Mouse (Mus musculus): ENCODE measurements around the gene Tmem115.

Gene Tmem115

DNA sequence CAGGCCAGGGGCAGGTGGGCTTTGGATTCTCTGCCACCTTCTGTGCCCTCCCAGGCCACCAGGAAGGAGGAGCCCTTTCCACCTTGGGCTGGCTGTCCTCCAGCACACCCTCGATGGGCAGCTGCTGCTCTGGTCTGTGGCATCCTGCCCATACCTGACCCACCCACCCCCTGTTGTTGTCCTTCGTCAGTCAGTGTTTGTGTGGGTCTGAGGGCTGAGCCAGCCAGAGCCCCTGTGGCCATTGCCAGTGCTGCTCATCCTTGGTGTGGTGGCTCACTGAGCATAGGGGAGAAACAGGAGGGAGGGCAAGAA, 11.4 kb upstream of the Tmem115 start:
- no peak for DNase-seq

DNA sequence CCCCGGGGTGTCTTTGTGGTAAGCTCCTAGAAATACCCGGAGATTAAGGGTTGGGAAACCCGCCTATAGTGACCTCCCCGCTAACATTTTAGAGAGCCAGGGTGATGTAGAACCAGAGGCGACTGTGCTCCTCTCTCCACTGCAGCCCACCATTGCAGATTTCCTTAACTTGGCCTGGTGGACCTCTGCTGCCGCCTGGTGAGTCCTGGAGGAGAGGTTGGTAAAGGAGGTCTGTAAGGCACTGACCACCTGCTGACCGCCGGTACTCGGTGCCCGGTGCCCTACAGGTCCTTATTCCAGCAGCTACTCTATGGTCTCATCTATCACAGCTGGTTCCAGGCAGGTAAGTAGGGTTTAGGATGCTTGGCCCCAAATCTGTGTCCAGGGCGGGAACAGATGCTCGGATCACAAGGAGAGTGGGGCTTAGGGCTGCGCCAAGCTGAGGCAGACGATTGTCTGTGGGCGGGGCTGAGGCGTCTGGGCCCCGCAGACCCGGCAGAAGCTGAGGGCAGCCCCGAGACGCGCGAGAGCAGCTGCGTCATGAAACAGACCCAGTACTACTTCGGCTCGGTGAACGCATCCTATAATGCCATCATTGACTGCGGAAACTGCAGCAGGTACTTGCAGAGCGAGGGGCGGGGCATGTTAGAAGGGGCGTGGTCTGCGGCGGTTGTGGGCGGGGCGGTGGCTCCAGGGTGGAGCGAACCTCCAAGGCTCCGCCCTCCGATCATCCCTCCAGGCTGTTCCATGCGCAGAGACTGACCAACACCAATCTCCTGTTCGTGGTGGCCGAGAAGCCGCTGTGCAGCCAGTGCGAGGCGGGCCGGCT, 7.3 kb upstream of the Tmem115 start:
- peak; percentile 77 for DNase-seq

DNA sequence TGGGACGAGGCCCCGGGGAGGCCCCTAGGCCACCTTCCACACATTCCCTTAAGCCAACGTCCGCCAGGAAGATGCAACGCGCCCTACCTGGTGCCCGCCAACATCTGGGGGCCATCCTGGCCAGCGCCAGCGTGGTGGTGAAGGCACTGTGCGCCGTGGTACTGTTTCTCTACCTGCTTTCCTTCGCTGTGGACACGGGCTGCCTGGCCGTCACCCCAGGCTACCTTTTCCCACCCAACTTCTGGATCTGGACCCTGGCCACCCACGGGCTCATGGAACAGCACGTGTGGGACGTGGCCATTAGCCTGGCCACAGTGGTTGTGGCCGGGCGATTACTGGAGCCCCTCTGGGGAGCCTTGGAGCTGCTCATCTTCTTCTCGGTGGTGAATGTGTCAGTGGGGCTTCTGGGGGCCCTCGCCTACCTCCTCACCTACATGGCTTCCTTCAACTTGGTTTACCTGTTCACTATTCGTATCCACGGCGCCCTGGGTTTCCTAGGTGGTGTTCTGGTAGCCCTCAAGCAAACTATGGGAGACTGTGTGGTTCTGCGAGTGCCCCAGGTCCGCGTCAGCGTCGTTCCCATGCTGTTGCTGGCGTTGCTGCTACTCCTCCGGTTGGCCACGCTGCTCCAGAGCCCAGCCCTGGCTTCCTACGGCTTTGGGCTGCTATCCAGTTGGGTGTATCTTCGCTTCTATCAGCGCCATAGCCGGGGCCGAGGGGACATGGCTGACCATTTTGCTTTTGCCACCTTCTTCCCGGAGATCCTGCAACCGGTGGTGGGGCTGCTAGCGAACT, 860 bp downstream of the Tmem115 start:
- DNase-seq, result peak; percentile 22

DNA sequence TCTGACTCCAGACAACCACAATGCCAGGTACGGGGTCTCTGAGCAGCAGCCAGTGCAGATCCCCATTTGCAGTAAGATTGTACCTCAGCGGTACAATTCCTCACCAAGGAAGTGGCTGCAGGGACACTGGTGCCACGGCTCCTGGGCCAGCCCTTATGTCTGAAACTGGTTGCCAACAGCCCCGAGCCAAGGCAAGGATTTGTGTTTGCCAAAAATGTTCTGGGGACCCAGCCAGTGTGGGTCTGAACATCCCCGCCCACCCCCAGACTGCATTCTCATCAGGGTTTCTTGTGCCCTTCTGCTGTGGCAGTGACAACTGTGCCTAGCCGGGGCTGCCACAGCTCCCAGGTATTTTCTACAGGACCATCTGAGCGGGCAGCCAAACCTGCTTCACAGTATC, 4.5 kb downstream of the Tmem115 start:
- DNase-seq, result no peak

DNA sequence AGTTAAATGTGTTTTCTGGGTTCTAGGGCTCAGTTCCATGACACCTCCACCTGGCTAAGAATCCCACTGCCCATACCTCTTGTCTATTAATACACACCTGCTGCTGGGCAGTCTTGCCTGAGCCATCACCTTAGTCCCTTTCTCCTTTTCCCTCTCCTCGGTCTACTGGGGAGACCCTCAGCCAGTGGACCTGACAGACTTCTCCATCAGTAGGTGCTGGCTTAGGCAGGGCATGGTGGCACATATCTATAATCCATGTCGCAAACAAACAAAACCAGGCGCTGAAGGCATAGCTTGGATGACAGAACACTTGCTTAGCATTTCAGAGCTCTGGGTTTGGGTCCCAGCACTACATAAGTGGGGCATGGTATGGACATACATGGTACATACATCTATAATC, 5.0 kb downstream of the Tmem115 start:
- DNase-seq, result no peak

DNA sequence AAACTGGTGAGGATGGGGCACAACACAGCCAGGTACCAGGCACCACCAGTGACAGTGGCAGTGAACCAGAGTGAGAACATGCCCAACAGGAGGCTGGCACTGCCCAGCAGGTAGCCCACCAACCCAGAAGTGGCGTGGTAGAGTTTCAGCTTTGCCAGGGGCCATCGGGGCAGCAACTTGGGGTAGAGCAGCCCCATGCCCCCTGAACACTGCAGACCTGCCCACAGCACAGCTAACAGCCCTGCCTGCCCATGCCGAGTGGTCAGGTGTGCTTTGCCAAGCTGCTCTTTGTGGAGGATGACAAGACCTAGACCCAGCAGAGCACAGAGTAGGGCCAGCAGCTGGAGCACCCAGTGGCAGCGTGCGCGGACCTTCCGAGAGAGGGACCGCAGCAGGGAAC, 6.2 kb downstream of the Tmem115 start:
- DNase-seq, result no peak

DNA sequence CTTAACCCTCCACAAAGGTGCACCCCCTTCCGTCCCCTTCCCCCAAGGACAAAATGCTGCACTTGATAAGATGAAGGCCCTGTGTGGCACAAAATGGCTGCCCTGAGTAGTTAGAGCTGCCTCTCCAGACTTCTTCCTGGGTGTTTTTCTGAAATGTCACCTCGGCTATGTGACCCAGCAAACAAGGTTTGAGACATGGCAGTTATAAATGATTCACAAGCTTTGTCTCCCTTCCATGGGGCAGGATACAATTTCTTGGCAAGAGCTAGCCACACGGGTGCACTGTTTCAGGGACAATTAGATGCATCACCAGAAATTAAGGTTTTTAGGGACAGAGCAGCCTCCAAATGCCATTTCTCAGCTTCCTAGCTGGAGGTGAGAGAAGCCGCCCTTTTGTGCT, 6.7 kb downstream of the Tmem115 start:
- no peak for DNase-seq

DNA sequence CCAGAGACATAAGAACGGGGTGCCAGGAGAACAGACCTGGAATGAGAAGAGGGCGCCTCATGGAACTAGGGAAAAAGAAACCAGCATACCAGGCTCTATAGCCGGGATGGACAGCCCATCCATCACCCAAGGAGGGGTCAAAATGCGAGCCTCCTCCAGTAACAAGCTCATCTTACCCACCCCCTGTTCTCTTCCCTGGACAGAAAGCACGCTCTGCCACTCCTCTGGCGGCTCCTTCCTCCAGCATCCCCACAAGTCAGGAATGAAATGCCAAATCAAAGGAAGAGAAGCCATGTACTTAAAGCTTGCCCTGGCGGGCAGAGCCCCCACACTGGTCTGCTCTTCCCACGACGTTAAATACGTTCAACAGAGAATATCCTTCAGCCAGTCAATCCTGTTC, 7.3 kb downstream of the Tmem115 start:
- no peak for DNase-seq

DNA sequence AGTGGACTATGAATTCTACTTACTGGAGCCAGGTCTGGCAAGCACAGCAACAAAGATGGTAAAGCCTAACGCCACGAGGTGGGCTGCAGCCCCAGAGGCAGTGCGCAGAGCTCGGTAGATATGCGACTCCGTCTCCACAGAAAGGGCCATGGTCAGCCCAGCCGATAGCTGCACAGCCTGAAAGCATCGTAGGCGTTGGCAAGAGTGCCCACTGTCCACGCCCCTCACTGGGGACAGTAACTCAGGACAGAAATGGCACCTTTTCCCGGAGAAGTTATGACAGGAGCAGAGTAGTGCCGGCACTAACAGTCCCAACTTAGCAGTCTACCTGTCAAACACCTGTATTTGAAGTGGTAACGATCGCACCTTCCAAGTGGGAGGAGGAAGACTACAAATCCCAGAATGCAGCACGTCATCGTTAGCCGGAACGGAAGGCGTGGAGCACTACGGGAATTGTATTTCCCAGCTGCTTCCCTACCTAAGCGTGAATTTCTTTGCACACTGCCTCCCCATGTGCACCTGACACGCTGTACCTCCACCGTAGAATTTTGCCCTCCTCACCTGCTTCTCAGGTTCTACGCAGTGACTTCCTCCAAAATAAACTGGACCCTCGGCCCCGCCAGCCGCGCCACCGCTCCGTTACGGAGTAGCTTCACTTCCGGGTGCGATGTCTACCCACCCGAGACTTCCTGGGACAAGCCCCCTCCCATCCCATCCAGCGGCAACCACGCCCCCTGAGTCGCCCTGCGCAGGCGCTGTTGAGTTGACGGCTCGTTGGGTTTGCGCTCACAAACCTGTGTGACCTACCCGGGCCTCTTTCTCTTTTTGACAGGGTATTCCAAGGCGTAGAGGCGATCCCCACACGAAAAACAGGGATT, 8.0 kb downstream of the Tmem115 start, which contains the start of the genes Cyb561d2 and Nprl2:
TSS of gene Cyb561d2 (minus strand) at position 720 of the 878 bp plus-strand sequence.
TSS of gene Nprl2 (plus strand) at position 753 of the 878 bp plus-strand sequence.
- peak; percentile 95 for DNase-seq

DNA sequence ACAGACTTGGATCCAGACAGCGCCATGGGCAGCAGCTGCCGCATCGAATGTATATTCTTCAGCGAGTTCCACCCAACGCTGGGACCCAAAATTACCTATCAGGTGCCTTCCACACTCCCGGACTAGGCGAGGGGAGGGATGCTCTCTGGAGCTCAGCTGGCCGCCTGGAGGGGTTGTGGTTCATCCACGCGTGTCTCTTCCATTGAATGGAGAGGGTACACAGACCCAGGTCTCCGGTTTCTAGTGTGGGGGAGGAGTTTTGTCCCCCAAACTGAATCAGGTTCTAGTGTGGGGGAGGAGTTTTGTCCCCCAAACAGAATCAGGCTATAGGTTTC, 8.6 kb downstream of the Tmem115 start:
- no peak for DNase-seq

DNA sequence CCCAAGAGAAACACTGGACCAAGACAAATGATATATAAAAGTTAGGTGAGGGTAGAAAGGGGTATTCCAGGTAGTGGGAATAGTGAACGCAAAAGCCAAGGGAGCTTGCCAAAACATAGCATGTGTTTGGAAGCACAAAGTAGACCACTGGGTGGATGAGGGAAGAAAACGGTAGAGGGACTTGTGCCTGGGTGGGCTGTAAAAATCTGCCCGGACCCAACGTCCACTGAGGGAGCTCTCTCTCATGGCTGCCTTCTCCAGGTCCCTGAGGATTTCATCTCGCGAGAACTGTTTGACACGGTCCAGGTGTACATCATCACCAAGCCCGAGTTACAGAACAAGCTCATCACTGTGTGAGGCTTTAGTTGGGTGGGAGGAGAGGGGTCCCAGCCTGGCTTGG, 9.0 kb downstream of the Tmem115 start:
- no peak for DNase-seq

DNA sequence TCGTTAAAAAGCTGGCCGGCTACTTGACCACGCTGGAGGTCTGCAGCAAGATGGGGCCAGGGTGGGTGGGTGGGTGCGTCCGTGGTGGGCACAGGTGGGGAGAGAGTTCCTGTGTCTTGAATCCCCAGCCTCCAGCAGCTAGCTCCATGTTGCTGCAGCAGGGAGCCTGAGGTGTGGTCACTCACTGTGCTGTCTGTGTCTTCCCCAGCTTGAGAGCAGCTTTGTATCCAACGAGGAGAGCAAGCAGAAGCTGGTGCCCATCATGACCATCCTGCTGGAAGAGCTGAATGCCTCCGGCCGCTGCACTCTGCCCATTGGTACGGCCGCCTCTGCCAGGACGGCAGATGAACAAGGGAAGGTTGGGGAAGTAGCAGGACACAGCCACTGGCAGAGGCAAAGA, 9.6 kb downstream of the Tmem115 start:
- DNase-seq, result no peak

DNA sequence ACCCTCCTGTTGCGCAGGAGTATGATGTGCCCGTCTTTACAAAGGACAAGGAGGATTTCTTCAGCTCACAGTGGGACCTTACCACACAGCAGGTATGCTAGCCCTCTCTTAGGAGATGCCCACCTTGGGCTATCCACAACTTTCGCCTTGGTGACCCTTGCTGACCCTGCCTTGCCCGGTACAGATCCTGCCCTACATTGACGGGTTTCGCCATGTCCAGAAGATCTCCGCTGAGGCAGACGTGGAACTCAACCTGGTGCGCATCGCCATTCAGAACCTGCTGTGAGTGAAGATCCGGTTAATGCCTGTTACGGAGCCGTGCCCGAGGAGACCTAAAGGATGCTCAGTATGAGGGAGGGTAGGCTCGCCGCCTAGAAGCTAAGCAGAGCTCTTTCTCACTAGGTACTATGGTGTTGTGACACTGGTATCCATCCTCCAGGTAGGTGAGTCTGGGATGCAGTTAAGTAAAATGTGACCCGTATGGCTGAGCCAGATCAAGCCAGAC, 10.5 kb downstream of the Tmem115 start:
- DNase-seq, result no peak

DNA sequence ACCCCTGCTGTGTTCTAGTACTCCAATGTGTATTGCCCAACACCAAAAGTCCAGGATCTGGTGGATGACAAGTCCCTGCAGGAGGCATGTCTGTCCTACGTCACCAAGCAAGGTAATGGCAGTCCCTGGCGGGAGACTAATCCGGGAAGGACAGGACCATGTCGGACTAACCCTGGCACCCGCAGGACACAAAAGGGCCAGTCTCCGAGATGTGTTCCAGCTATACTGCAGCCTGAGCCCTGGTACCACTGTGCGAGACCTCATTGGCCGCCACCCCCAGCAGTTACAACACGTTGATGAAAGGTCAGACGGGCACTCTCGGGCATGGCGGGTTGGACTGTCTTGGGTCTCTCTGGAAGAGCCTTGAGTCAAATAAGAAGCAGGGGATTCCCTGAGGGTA, 11.0 kb downstream of the Tmem115 start:
- no peak for DNase-seq

DNA sequence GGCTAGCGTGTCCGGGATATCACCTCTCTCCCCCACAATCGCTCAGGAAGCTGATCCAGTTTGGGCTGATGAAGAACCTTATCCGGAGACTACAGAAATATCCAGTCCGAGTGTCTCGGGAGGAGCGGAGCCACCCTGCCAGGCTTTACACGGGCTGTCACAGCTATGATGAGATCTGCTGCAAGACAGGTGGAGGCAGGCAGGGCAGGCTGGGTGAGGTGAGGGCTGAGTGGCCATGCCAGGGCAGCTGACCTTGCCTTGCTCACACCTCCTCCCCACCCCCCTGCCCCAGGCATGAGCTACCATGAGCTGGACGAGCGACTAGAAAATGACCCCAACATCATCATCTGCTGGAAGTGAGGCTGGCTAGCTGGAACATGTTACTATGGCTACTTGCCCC, 11.5 kb downstream of the Tmem115 start:
- no peak for DNase-seq

DNA sequence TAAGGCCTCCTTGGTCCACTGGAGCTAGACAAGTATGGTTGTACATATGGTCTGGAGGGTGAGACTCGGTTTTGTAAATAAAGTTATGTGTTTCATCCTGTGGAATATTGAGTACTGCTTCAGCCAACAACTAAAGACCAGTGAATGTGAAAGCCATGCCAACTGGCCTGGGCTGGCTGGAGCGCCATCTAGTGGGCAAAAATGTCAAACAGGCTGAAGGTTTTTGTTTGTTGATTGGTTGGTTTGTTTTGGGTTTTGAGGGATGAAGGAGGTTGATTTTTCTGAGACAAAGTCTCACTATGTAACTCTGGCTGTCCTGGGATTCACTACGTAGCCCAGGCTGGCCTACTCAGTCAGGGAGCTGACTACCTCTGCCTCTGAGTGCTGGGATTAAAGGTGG, 11.9 kb downstream of the Tmem115 start:
- peak; percentile 84 for DNase-seq

DNA sequence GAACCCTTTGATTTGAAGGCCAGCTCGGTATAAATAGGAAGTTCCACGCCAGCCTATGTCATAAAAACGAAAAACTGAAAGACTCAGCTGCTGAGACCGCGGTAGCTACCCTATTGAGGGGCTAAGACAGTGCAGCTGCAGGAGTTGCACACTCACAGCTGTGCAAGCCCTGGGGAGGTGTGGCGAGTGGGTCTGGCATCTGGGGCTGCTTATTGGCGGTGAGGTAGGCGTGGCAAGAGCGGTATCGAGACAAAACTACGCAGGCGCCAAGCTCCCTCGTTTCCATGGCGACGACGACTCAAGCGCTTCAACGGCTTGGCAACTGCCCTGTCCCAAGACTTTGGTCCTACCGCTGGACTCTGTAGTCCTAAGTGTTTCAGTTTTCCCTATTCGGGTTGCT, 13.3 kb downstream of the Tmem115 start, which contains the start of gene Zmynd10:
TSS of gene Zmynd10 (plus strand) at position 273 of the 400 bp plus-strand sequence.
- DNase-seq, result peak; percentile 92

DNA sequence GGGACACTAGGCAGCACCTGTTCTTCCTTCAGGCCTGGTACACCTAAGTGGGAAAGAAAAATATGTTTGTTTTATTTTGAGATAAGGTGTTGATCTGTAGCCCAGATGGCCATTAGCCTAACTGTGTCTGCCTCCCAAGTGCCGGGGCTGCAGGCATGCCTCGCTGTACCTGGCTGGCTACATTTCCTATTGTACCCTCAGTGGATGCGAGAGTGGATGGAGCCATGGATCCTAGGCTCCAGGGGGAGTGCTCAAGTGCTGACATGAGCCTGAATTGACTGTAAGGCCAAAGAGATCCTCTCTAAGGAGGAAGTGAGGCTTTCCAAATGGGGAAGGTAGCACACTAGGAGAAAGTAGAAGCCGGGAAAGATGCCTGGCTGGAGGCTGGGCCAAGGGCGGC, 14.2 kb downstream of the Tmem115 start:
- DNase-seq, result no peak

DNA sequence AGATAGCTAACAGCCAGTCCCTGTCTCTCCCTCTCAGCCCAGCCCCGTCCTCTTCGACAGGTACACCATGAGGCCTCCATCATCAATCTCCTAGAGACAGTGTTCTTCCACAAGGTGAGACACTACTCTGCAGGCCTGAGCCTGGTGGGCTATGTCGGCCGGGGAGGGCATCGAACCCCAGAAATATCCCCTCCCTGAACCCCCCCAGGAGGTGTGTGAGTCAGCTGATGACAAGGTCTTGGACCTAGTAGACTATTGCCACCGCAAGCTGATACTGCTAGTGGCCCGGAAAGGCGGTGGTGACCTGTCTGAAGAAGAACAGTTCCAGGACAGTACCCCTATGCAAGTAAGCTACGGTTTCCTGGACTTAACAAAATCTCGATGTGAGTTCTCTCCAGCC, 15.1 kb downstream of the Tmem115 start:
- no peak for DNase-seq

DNA sequence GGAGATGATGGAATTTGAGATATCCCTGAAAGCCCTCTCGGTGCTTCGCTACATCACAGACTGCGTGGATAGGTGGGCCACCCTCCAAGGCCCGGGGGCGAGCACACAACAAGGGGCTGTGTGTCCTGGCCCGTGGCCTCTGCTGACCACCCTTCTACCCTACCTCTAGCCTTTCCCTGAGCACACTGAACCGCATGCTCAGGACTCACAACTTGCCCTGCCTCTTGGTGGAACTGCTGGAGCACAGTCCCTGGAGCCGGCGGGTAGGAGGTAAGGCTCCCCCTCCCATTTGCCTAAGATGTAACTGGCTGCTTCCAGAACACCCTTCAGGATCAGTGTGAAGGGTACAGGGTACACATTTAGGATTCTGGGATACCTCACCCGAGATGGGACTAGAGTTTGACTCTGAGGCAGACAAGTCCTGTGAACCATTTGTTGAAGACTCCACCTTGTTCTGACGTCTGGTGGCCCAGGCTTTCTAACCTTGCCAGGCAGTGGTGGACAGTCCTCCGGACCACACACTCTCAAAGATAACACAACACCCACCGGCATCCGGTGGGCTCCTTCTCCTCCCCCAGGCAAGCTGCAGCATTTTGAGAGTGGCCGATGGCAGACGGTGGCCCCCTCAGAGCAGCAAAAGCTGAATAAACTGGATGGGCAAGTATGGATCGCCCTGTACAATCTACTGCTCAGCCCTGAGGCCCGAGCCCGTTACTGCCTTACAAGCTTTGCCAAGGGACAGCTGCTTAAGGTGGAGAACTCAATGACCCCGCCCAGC, 15.7 kb downstream of the Tmem115 start:
- DNase-seq, result no peak

DNA sequence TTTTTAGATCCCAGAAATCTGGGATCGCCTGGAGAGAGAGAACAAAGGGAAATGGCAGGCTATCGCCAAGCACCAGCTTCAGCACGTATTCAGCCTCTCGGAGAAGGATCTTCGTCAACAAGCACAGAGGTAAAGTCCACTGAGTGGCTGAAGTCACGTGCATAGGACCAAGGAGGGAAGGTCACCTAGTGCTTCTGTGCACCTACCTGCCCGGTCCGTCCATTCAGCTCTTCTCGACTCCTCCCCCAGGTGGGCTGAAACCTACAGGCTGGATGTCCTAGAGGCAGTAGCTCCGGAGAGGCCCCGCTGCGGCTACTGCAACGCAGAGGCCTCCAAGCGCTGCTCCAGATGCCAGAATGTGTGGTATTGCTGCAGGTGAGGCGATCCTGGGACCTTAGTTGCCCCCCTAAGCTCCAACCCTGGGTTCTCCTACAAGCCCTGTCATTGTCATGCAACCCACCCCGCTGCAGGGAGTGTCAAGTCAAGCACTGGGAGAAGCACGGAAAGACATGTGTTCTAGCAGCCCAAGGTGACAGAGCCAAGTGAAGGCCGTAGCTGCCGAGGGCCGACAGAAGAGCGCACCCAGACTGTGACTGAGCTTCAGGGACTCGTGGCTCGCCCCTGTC, 16.9 kb downstream of the Tmem115 start:
- DNase-seq, result no peak

Measured in lung, postnatal 14 days (tissue).